Mouse (Mus musculus): ENCODE results near the gene Serpinb1b. TPM values are rescaled to one million over a fixed set of nuclear protein-coding genes. Genes with fewer than 3 reads are reported as not detected.

Gene Serpinb1b
- total and polyA plus RNA-seq, 3 experiments = not detected

- DNase-seq (ENCODE audit: low read depth, low spot score) = no peak
- H3K27ac ChIP-seq (ENCODE audit: control insufficient read depth, low read depth, low read length) = no peak overlapping the region
- H3K9me3 ChIP-seq (replicated peaks; ENCODE audit: insufficient read depth, low read length) = no peaks in the 10 kb centered on the region
- H3K36me3 ChIP-seq (ENCODE audit: control insufficient read depth in 1 of 2, insufficient read depth in 2 of 2, low read length in 2 of 2) = no peaks in the 10 kb centered on the region
- no peaks in the 10 kb centered on the region for H3K4me1 ChIP-seq (ENCODE audit: control insufficient read depth in 1 of 2, insufficient read depth in 2 of 2, low read length in 2 of 2)
- H3K27me3 ChIP-seq (ENCODE audit: control insufficient read depth in 1 of 2, insufficient read depth in 2 of 2, low read length in 2 of 2) = no peaks in the 10 kb centered on the region
- H3K9ac ChIP-seq (ENCODE audit: control insufficient read depth, low read depth, low read length, poor library complexity, severe bottlenecking) = no peak overlapping the region
- H3K79me2 ChIP-seq (ENCODE audit: control insufficient read depth, insufficient read depth, low read length, poor library complexity) = no peaks in the 10 kb centered on the region
- H3K4me3 ChIP-seq (ENCODE audit: control insufficient read depth in 1 of 2, insufficient read depth in 1 of 2, low read depth in 2 of 2, low read length in 2 of 2) = no peak overlapping the region
- no peak for TF ChIP-seq E2F4 (IDR thresholded peaks at IDR 0.05; ENCODE audit: borderline replicate concordance, low read depth, low read length)
- TF ChIP-seq MXI1 (IDR thresholded peaks at IDR 0.05; ENCODE audit: low read depth, low read length) = no peak
- no peak for TF ChIP-seq BHLHE40 (IDR thresholded peaks at IDR 0.05; ENCODE audit: borderline replicate concordance, low read depth, low read length)
- TF ChIP-seq UBTF (IDR thresholded peaks at IDR 0.05; ENCODE audit: borderline replicate concordance, insufficient read depth, low read depth, low read length) = no peak
- TF ChIP-seq TCF12 (IDR thresholded peaks at IDR 0.05; ENCODE audit: low read depth, low read length) = no peak
- TF ChIP-seq RCOR1 (IDR thresholded peaks at IDR 0.05; ENCODE audit: low read depth, low read length) = no peak
- TF ChIP-seq EP300 (IDR thresholded peaks at IDR 0.05; ENCODE audit: low read depth in 1 of 2, low read length in 2 of 2) = no peak
- TF ChIP-seq RAD21 (IDR thresholded peaks at IDR 0.05; ENCODE audit: low read depth, low read length) = no peak
- TF ChIP-seq JUND (IDR thresholded peaks at IDR 0.05; ENCODE audit: low read depth, low read length) = no peak
- no peak for TF ChIP-seq ZKSCAN1 (IDR thresholded peaks at IDR 0.05; ENCODE audit: low read depth, low read length)
- TF ChIP-seq SIN3A (IDR thresholded peaks at IDR 0.05; ENCODE audit: low read length) = no peak
Measured at GRCm38 (mm10) chr13:33083834-33084233, 5.5 kb downstream of the Serpinb1b start.

- H3K4me1 ChIP-seq (ENCODE audit: control insufficient read depth in 1 of 2, insufficient read depth in 2 of 2, low read length in 2 of 2) = no peaks in the 10 kb centered on the region
- no peaks in the 10 kb centered on the region for H3K79me2 ChIP-seq (ENCODE audit: control insufficient read depth, insufficient read depth, low read length, poor library complexity)
- no peaks in the 10 kb centered on the region for H3K36me3 ChIP-seq (ENCODE audit: control insufficient read depth in 1 of 2, insufficient read depth in 2 of 2, low read length in 2 of 2)
- no peak overlapping the region for H3K9ac ChIP-seq (ENCODE audit: control insufficient read depth, low read depth, low read length, poor library complexity, severe bottlenecking)
- H3K27ac ChIP-seq (ENCODE audit: control insufficient read depth, low read depth, low read length) = no peak overlapping the region
- H3K9me3 ChIP-seq (replicated peaks; ENCODE audit: insufficient read depth, low read length) = no peaks in the 10 kb centered on the region
- no peak overlapping the region for H3K4me3 ChIP-seq (ENCODE audit: control insufficient read depth in 1 of 2, insufficient read depth in 1 of 2, low read depth in 2 of 2, low read length in 2 of 2)
- TF ChIP-seq USF1 (IDR thresholded peaks at IDR 0.05; ENCODE audit: low read depth, low read length) = no peak
- no peak for DNase-seq (ENCODE audit: low read depth, low spot score)
- no peaks in the 10 kb centered on the region for H3K27me3 ChIP-seq (ENCODE audit: control insufficient read depth in 1 of 2, insufficient read depth in 2 of 2, low read length in 2 of 2)
Measured at GRCm38 (mm10) chr13:33084975-33085694, 6.8 kb downstream of the Serpinb1b start.

GRCm38 (mm10) chr13:33085695-33086432 lies 7.5 kb downstream of the Serpinb1b start:
- no peaks in the 10 kb centered on the region for H3K79me2 ChIP-seq (ENCODE audit: control insufficient read depth, insufficient read depth, low read length, poor library complexity)
- H3K4me3 ChIP-seq (ENCODE audit: control insufficient read depth in 1 of 2, insufficient read depth in 1 of 2, low read depth in 2 of 2, low read length in 2 of 2) = no peak overlapping the region
- no peak overlapping the region for H3K9ac ChIP-seq (ENCODE audit: control insufficient read depth, low read depth, low read length, poor library complexity, severe bottlenecking)
- no peaks in the 10 kb centered on the region for H3K36me3 ChIP-seq (ENCODE audit: control insufficient read depth in 1 of 2, insufficient read depth in 2 of 2, low read length in 2 of 2)
- no peak for DNase-seq (ENCODE audit: low read depth, low spot score)
- H3K27me3 ChIP-seq (ENCODE audit: control insufficient read depth in 1 of 2, insufficient read depth in 2 of 2, low read length in 2 of 2) = no peaks in the 10 kb centered on the region
- TF ChIP-seq USF1 (IDR thresholded peaks at IDR 0.05; ENCODE audit: low read depth, low read length) (no peak), USF2 (IDR thresholded peaks at IDR 0.05; ENCODE audit: borderline replicate concordance in 1 of 2, insufficient read depth in 1 of 2, low read depth in 1 of 2, low read length in 2 of 2) (no peak), ZNF384 (IDR thresholded peaks at IDR 0.05; ENCODE audit: low read depth, low read length) (no peak), CHD1 (IDR thresholded peaks at IDR 0.05; ENCODE audit: low read depth, low read length) (no peak), ETS1 (IDR thresholded peaks at IDR 0.05; ENCODE audit: low read depth, low read length) (no peak), RAD21 (IDR thresholded peaks at IDR 0.05; ENCODE audit: low read depth, low read length) (no peak), E2F4 (IDR thresholded peaks at IDR 0.05; ENCODE audit: borderline replicate concordance, low read depth, low read length) (no peak)
- no peaks in the 10 kb centered on the region for H3K9me3 ChIP-seq (replicated peaks; ENCODE audit: insufficient read depth, low read length)
- H3K27ac ChIP-seq (ENCODE audit: control insufficient read depth, low read depth, low read length) = no peak overlapping the region
- H3K4me1 ChIP-seq (ENCODE audit: control insufficient read depth in 1 of 2, insufficient read depth in 2 of 2, low read length in 2 of 2) = no peaks in the 10 kb centered on the region

Data from MEL (cell line).